Mouse (Mus musculus) liver, embryonic 14.5 days (tissue): ENCODE results near the gene Zbtb38.

ENCODE experiments used
- CTCF ChIP-seq: IDR thresholded peaks from 2 replicates; pipeline ENCODE4 v1.5.1; 2016; ENCODE audit warnings: antibody characterized with exemption, low read depth, control low read depth
- EP300 ChIP-seq: IDR thresholded peaks from 2 replicates; pipeline ENCODE4 v1.6.1; 2016; ENCODE audit warnings: antibody characterized with exemption, low read depth

GRCm38 (mm10) chr9:96726336-96727131 is 26.1 kb downstream of the Zbtb38 start:
- TF ChIP-seq CTCF = no peak
- TF ChIP-seq EP300 = no peak
